Comparison of ENCODE assay signal across 10 mouse cellular contexts in the genomic region with DNA sequence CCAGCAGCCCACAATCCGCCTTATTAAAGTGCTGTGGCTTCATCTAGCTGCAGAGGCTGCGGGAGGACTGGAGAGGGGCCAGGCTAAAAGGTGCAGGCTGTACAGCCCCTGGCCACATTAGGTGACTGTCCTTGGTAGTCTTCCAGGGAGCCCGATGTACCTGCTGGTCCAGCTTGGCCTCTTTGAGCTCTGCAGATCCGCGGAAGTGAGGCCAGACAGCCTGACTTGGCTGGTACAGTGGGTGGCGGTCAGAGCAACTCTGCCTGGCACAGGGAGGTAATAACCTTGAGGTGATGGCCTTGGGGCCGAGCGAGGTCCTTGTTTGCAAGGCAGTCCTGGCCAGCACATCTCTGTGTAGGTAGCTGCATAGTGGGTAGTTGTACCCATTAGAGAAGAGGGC.
DNase-seq lines count a peak whose midpoint lies in the region; ATAC-seq and TF ChIP-seq lines count a peak whose summit lies in the region.
"Had no signal": no experiment of that assay in that cellular context is flagged by ENCODE, and none has a peak within 500 bp of the region (broad histone marks: within the 10 kb centered on the region; RNA-seq: fewer than 3 reads in every experiment).

No protein-coding gene starts in this region.

- H3K27me3 ChIP-seq in liver, embryonic 12.5 days (replicated peaks): peaks cover 39% of the 10 kb centered on the region
- H3K27me3 ChIP-seq: neural tube, embryonic 13.5 days had no signal

- no peak overlapping the region for H3K4me2 ChIP-seq in liver, embryonic 12.5 days
- H3K4me2 ChIP-seq: liver, embryonic 15.5 days; neural tube, embryonic 13.5 days had no signal

- no peak for TF ChIP-seq CTCF in gastrocnemius, adult 2 months (IDR thresholded peaks at IDR 0.05)

- H3K27ac ChIP-seq in gastrocnemius, adult 2 months: peak overlapping the region; percentile 40; the same call in 1 of the 2 replicates
- H3K27ac ChIP-seq in liver, embryonic 12.5 days: no peak overlapping the region
- H3K27ac ChIP-seq: liver, embryonic 15.5 days; neural tube, embryonic 13.5 days had no signal

- 71% methylated on average over 8 of the region's 8 CpGs for WGBS in liver, embryonic 12.5 days (ENCODE audit: insufficient replicate concordance)

- ATAC-seq in liver, embryonic 12.5 days: no peak

- H3K9ac ChIP-seq in liver, embryonic 12.5 days: no peak overlapping the region
- H3K9ac ChIP-seq: liver, embryonic 15.5 days; neural tube, embryonic 13.5 days had no signal

- no peak overlapping the region for H3K4me3 ChIP-seq in gastrocnemius, adult 2 months
- H3K4me3 ChIP-seq in liver, embryonic 12.5 days: no peak overlapping the region
- H3K4me3 ChIP-seq: liver, embryonic 15.5 days; neural tube, embryonic 13.5 days had no signal

- H3K4me1 ChIP-seq in liver, embryonic 12.5 days: peaks cover 31% of the 10 kb centered on the region

- no peaks in the 10 kb centered on the region for H3K36me3 ChIP-seq in liver, embryonic 12.5 days
- H3K36me3 ChIP-seq: liver, embryonic 15.5 days; neural tube, embryonic 13.5 days had no signal

- DNase-seq in gastrocnemius, adult 2 months: peak; percentile 70
- no peak for DNase-seq in gastrocnemius, postnatal 4 days (ENCODE audit: low spot score in 2 of 2)
- peak; percentile 71 for DNase-seq in urinary bladder, postnatal 14 days (ENCODE audit: low spot score)
- DNase-seq in urinary bladder, adult 2 months (ENCODE audit: low spot score): no peak
- peak; percentile 63 to 67 for DNase-seq in kidney, adult 8-10 months
- no peak for DNase-seq in spleen, postnatal 36 days (ENCODE audit: low spot score in 2 of 2)
- no peak for DNase-seq in lung, postnatal 10 days

- intact Hi-C loops in gastrocnemius, adult 2 months (cut with DNase I): no loop called here

- no peaks in the 10 kb centered on the region for H3K9me3 ChIP-seq in liver, embryonic 12.5 days (replicated peaks)
- H3K9me3 ChIP-seq: liver, embryonic 15.5 days; neural tube, embryonic 13.5 days had no signal

Comparison
In these comparisons a context has a peak if more than half of its experiments do, and no peak if none do; other contexts are left out.
1. DNase-seq: peak in gastrocnemius, adult 2 months (single experiment), urinary bladder, postnatal 14 days (single experiment) and kidney, adult 8-10 months (2 of 2); none in gastrocnemius, postnatal 4 days (0 of 2), urinary bladder, adult 2 months (single experiment), spleen, postnatal 36 days (0 of 2) and lung, postnatal 10 days (single experiment).